Mouse (Mus musculus): ENCODE measurements around the gene Ccdc167. TPM values are rescaled to one million over a fixed set of nuclear protein-coding genes. Genes with fewer than 3 reads are reported as not detected.

The Ccdc167 gene
- total and polyA plus RNA-seq, 3 experiments: 4.4 to 10.4 (median 7.5) TPM

Other genes with a start within 250 kb of the Ccdc167 start
- 100 to 1,000 TPM; 120 to 124 TPM for gene Pim1, start 226.3 kb downstream of the Ccdc167 start, total RNA-seq (2021)
- gene Pim1, start 226.3 kb downstream of the Ccdc167 start, polyA plus RNA-seq (2012; rRNA removed): 150 and 153 TPM in 2 replicates
- gene Gm17657, start 167.4 kb downstream of the Ccdc167 start, total RNA-seq (2021): not detected
- gene Gm17657, start 167.4 kb downstream of the Ccdc167 start, polyA plus RNA-seq (2012; rRNA removed): not detected in 2 replicates
- 10 to 100 TPM; 24.2 to 30.5 TPM for gene Tbc1d22b, start 167.3 kb downstream of the Ccdc167 start, total RNA-seq (2021)
- gene Tbc1d22b, start 167.3 kb downstream of the Ccdc167 start, polyA plus RNA-seq (2012; rRNA removed): 25.7 and 30.6 TPM in 2 replicates
- not detected for gene Tmem217, start 164.7 kb downstream of the Ccdc167 start, total RNA-seq (2021)
- gene Tmem217, start 164.7 kb downstream of the Ccdc167 start, polyA plus RNA-seq (2012; rRNA removed): 0.88 and 1.6 TPM in 2 replicates
- gene Rnf8, start 102.3 kb downstream of the Ccdc167 start, total RNA-seq (2021): 10 to 100 TPM; 31.2 to 54.3 TPM
- 22.7 and 35.0 TPM in 2 replicates for gene Rnf8, start 102.3 kb downstream of the Ccdc167 start, polyA plus RNA-seq (2012; rRNA removed)
- gene Gm28043, start 102.2 kb downstream of the Ccdc167 start, total RNA-seq (2021): 1 to 10 TPM; 1.8 to 2.4 TPM
- 0.16 and 0.26 TPM in 2 replicates for gene Gm28043, start 102.2 kb downstream of the Ccdc167 start, polyA plus RNA-seq (2012; rRNA removed)
- gene Cmtr1, start 56.4 kb downstream of the Ccdc167 start, total RNA-seq (2021): 10 to 100 TPM; 82.5 to 89.1 TPM
- gene Cmtr1, start 56.4 kb downstream of the Ccdc167 start, polyA plus RNA-seq (2012; rRNA removed): 18.5 and 24.8 TPM in 2 replicates

All from adrenal gland, adult 2 months (tissue).